Mouse (Mus musculus) spleen, postnatal 4 days (tissue): ENCODE measurements around the gene Fgfr2.
"Not testable (repeated sequence)": the region's sequence is repeated elsewhere in the genome, so short reads cannot be mapped to it uniquely, and the experiment has no call there.

ENCODE experiments used
- DNase-seq, 2 experiments: peaks; one replicate each; pipeline ENCODE4 v3.0.0; 2022; ENCODE audit warnings: low spot score in 2 of 2

Gene Fgfr2

GRCm38 (mm10) chr7:131059808-131060207 is 2063.3 kb downstream of the Fgfr2 start:
- DNase-seq: not testable (repeated sequence)

GRCm38 (mm10) chr7:131057918-131058317 is 2065.2 kb downstream of the Fgfr2 start:
- DNase-seq: peak in 1 of 2 experiments; percentile 62

- no peak for DNase-seq
Measured at GRCm38 (mm10) chr7:131054808-131055370, 2068.3 kb downstream of the Fgfr2 start.

- DNase-seq: not testable (repeated sequence)
Measured at GRCm38 (mm10) chr7:131049829-131050228, 2073.3 kb downstream of the Fgfr2 start.

GRCm38 (mm10) chr7:131045258-131045835 is 2077.8 kb downstream of the Fgfr2 start:
- DNase-seq: not testable (repeated sequence)

GRCm38 (mm10) chr7:131042657-131043056 is 2080.5 kb downstream of the Fgfr2 start:
- no peak for DNase-seq

GRCm38 (mm10) chr7:131040760-131041159 is 2082.4 kb downstream of the Fgfr2 start:
- DNase-seq: not testable (repeated sequence)

GRCm38 (mm10) chr7:131037083-131037482 is 2086.1 kb downstream of the Fgfr2 start:
- DNase-seq: no peak

GRCm38 (mm10) chr7:131036396-131036795 is 2086.8 kb downstream of the Fgfr2 start:
- DNase-seq: no peak

- DNase-seq: no peak
Measured at GRCm38 (mm10) chr7:131031755-131032154, 2091.4 kb downstream of the Fgfr2 start, which contains the start of gene Dmbt1. Gene Dmbt1, plus strand, starts transcription at chr7:131032053.

GRCm38 (mm10) chr7:131027557-131027956 is 2095.6 kb downstream of the Fgfr2 start:
- no peak for DNase-seq

GRCm38 (mm10) chr7:131024807-131025206 is 2098.3 kb downstream of the Fgfr2 start:
- DNase-seq: no peak

- DNase-seq: no peak
Measured at GRCm38 (mm10) chr7:131019181-131019580, 2104.0 kb downstream of the Fgfr2 start.

- no peak for DNase-seq
Measured at GRCm38 (mm10) chr7:131011901-131012300, 2111.2 kb downstream of the Fgfr2 start.

GRCm38 (mm10) chr7:131009178-131009577 is 2114.0 kb downstream of the Fgfr2 start:
- no peak for DNase-seq

- DNase-seq: no peak
Measured at GRCm38 (mm10) chr7:131007221-131007620, 2115.9 kb downstream of the Fgfr2 start.

- DNase-seq: no peak
Measured at GRCm38 (mm10) chr7:131004071-131004470, 2119.1 kb downstream of the Fgfr2 start.

- DNase-seq: no peak
Measured at GRCm38 (mm10) chr7:131001976-131002726, 2121.0 kb downstream of the Fgfr2 start.

- DNase-seq: no peak
Measured at GRCm38 (mm10) chr7:130993907-130994306, 2129.2 kb downstream of the Fgfr2 start.

- DNase-seq: no peak
Measured at GRCm38 (mm10) chr7:130991174-130991789, 2131.9 kb downstream of the Fgfr2 start.

- no peak for DNase-seq
Measured at GRCm38 (mm10) chr7:130989371-130989770, 2133.8 kb downstream of the Fgfr2 start.

GRCm38 (mm10) chr7:130988146-130988545 is 2135.0 kb downstream of the Fgfr2 start:
- no peak for DNase-seq
